Mouse (Mus musculus) heart, postnatal 10 days (tissue): Measurements from ENCODE around the gene Pacs2. TPM values are rescaled to one million over a fixed set of nuclear protein-coding genes. Genes with fewer than 3 reads are reported as not detected.
A peak's percentile ranks its signal among the peaks of the same experiment; 100 is the strongest.

Source experiments
- DNase-seq, 2 experiments: peaks; one replicate each; pipeline ENCODE4 v3.0.0; 2021
- intact Hi-C: fragments of 180-260 bp; cut with DNase I; formaldehyde crosslinking; loops from one replicate; pipeline ENCODE4 v1.15.1; 2025
- total RNA-seq, 2 experiments: library from RNA; stranded (reverse); gene quantifications; 2 replicates each; pipeline ENCODE4 v1.2.3; 2021

The Pacs2 gene
- total RNA-seq = 10 to 100 TPM; 29.3 to 30.4 TPM

DNA sequence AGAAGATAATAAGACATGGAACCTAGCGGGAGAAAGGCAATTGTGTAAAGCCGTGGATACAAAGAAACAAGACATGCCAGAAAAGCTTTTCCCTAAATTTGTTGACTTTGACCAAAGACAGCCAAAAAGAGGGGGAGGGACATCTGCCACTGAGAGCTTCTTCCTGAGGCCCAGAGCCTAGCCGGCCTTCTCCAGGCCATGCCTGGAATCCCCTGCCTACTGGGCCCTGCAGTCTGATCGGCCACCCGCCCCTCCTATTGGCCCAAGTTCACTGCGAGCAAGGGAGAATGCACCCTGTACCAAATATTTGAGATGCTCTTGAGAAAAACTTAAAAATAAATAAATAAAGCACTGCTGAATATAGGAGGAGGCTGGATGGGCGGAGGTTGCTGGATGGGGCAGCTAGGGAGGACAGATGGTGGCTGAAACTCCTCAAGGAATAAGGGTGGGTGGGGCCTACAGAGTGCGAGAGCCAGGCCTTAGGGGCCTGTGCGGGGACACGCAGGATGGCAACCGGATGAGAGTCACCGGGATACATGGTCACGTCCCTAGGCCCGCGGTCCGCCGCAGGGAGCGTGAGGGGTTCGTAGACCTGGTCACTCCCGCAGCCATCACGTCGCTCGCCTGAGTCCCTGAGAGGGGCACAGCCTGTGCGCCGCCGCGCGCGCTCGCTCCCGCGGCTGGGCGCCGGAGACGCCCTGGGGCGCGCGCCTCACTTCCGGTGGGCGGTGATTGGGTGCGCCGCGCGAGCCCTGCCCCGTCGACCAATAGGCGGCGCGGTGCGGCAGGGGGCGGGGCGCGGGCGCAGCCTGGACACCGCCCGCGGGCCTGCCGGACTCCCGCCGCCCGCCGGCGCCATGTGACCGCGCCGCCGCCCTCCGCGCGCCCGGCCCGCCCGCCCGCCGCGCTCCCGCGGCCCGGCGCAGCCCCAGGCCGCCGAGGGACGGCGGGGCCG lies at the start of gene Pacs2:
TSS of gene Pacs2 (plus strand) at position 905 of the 955 bp plus-strand sequence.
- DNase-seq = peak; percentile 95 to 96
- intact Hi-C loops = no loop called here

GRCm38 (mm10) chr12:112965783-112966182 lies 48.5 kb upstream of the Pacs2 start:
- intact Hi-C loops = no loop called here
- DNase-seq = no peak

DNA sequence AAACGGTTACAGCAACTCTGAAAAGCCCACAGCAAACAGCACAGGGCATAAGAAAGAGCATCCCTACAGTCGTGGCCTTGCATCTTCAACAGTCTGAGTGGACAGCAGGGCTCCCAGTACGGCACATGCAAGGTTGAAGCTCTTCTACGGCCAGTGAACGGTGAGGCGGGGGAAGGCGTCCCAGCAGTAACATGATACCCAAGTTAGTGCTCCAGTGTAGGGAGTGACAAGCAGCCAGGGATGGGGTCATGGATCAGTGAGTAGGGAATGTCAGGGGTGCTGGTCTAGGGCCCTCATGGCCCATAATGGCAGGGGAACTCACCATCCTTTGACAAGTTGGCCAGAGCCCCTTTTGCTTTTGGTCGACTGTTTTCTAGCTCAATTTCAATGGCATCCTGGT lies 45.4 kb upstream of the Pacs2 start:
- intact Hi-C loops = no loop called here
- no peak for DNase-seq

DNA sequence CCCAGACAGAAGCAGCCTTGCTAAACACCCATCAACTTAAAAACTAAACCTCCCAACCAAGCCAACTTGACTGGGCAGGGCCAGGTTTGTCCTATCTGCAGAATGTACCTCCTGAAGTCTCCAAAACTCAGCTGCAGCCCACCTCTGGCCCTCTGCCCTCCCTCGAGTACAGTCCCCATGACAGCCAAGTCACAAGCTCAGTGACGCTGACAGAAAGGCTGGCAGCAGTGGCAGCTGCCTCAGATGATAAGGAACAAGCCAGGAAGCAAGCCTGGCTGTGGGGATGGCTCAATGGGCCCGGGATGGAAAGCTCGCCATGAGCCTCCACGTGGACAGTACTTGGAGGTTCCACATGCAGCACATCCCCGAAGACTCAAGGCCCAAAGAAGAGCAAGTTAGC lies 44.7 kb upstream of the Pacs2 start:
- DNase-seq = peak; percentile 39 to 62
- intact Hi-C loops = no loop called here

DNA sequence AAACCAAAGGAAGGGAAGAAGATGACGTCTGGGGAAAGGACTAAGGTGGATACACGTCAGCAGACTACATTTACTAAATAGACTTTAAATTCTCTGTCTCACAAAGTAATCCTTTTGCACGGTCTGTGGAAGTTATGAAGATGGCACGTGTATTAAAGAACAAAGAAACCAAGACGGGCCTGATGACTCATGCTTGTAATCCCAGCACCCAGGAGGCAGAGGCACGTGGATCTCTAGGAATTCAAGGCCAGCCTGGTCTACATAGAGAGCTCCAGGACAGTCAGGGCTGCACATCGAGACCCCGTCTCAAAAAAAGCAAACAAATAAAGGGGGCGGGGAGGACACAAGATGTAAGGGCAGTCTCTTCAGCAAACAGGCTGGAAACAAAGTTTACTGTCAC lies 39.6 kb upstream of the Pacs2 start:
- intact Hi-C loops = no loop called here
- DNase-seq = no peak

DNA sequence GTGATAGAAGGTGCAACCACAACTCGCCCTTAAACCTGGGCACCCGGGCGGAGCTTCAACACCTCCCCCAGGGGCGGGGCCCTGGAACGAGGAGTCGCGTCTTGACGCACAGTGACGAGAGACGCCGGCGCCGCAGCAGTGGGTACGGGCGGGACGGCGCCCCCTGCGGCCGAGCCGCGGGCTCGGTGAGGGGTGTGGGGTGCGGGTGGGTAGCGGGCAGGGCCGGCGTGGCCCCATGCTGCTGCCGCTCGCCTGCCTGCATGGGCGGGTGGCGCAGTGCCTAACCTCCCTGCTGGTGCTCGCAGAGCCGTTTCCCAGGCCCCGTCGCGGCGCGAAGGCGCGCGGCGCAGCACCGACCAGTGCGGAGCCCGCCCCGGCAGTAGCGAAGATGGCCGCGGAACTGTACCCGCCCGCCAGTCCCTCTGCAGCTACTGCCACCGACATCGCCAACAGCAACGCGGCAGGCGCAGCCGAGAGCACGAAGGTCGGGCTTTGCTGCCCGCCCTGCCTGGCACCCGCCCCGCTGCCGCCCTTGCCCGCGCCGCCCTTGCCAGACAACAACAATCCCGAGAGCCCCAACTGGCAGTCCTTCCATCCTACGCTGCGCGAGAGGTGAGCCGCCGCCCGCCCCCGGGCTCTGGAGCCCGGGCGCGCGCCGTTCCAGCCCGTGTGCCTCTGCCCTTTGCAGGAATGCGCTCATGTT lies 37.8 kb upstream of the Pacs2 start, which contains the start of gene Btbd6:
TSS of gene Btbd6 (plus strand) at position 112 of the 703 bp plus-strand sequence.
- intact Hi-C loops = no loop called here

DNA sequence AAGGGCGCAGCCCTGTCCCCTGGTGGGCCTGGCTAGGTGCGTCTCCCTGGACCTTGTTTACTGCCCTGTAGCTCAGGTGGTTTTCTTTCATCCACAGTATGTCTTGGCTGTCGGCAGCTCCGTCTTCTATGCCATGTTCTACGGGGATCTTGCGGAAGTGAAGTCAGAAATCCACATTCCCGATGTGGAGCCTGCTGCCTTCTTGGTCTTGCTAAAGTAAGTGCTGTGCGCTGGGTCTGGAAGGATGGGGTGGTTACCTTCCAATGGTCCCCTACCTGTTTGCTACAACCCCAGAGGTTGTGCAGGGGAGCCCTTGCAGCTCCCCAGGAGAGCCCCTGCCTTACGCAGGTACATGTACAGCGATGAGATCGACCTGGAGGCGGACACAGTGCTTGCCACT lies 37.2 kb upstream of the Pacs2 start:
- DNase-seq = no peak
- intact Hi-C loops = no loop called here

More for the DNA sequence above, 37.8 kb upstream of the Pacs2 start, which contains the start of gene Btbd6:
- DNase-seq = peak; percentile 92 to 93

DNA sequence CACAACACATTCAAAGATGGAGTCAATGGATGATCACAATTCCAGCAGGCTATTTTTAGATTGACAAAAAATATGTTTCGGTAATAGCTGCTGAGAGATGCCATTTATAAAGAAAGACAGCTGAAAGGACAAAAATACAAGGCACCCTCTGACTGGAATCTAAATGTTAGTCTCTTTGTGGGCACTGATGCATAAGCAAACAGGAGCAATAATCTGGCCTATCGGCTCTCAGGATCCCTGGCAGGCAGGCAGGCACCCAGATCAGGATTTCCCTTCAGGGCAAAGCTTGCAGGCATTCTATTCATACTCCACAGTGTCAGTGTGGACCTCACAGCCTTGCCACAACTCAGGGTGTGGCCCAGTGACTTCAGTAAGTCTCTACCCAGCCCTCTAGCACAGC lies 32.3 kb upstream of the Pacs2 start:
- intact Hi-C loops = no loop called here

DNA sequence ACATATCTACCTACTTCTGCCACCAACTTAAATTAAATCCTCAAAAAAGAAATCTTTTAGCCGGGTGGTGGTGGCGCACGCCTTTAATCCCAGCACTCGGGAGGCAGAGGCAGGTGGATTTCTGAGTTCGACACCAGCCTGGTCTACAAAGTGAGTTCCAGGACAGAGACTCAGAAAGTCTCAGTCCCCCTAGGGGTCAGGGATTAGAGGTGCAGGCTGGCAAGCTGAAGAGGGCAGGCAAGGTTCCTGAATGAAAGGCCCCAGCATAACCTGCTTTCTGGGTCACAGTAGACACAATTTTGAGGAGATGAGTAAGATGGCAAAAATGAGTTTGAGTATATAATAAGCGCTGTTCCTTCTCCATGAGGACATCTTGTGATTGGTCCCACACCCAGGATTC lies 29.0 kb upstream of the Pacs2 start:
- no peak for DNase-seq
- intact Hi-C loops = no loop called here

More for the DNA sequence above, 32.3 kb upstream of the Pacs2 start:
- no peak for DNase-seq

DNA sequence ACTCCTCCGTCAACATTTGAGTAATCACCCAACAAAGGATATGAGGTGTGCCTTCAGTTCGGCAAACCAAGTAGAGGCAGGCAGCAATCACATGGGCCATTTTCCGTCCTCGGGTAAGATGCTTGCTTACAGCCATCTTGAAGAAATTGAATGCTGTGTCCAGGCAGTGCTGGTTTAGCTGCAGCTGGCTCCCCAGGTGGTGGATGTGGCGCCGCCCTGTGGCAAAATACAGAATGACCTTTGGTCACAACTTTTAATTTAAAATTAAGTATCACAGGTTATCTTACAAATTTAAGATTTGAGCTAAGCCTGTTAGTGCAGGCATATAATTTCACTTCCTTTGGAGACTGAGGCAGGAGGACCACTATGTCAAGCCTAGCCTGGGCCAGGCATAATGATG lies 26.4 kb upstream of the Pacs2 start:
- intact Hi-C loops = no loop called here
- DNase-seq = peak in 1 of 2 experiments; percentile 62

GRCm38 (mm10) chr12:112990706-112991405 lies 23.5 kb upstream of the Pacs2 start:
- DNase-seq = no peak
- intact Hi-C loops = no loop called here

- intact Hi-C loops = no loop called here
- DNase-seq = no peak
Observed at GRCm38 (mm10) chr12:112991444-112991843, 22.9 kb upstream of the Pacs2 start.

GRCm38 (mm10) chr12:112994153-112994552 lies 20.2 kb upstream of the Pacs2 start:
- intact Hi-C loops = no loop called here
- no peak for DNase-seq

DNA sequence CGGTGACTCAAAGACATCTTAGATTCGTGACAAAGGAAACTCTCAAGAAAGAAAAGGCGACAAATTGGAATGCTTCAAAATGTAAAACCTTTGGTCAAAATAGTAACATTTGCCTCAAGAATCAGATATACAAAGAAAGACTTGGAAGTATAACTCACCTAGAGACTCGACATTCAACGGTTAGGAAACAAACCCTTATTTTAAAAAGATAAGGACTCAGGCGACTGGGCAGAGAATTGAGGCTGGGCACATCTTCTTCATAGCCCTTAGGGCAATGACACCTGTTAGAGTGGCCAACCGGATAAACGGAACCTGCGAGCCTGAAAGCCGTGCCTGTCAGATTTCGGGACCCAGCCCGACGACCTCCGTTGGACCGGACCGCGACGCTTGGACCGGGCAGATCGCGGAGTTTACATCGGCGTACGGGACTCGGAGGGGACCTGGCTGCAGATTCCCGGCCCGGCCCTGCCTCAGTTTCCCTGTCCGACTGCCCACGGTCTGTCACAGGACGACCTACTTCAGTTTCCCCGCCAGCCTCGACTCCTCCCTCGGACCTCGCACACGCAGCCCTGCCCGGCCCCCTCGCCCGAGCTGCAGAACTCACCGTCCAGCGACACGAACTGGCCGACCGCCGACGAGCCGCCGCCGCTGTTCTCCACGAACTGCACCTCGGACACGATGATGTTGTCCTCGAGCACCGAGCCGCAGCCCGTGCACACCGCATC lies 14.6 kb upstream of the Pacs2 start:
- DNase-seq = no peak
- intact Hi-C loops = no loop called here

DNA sequence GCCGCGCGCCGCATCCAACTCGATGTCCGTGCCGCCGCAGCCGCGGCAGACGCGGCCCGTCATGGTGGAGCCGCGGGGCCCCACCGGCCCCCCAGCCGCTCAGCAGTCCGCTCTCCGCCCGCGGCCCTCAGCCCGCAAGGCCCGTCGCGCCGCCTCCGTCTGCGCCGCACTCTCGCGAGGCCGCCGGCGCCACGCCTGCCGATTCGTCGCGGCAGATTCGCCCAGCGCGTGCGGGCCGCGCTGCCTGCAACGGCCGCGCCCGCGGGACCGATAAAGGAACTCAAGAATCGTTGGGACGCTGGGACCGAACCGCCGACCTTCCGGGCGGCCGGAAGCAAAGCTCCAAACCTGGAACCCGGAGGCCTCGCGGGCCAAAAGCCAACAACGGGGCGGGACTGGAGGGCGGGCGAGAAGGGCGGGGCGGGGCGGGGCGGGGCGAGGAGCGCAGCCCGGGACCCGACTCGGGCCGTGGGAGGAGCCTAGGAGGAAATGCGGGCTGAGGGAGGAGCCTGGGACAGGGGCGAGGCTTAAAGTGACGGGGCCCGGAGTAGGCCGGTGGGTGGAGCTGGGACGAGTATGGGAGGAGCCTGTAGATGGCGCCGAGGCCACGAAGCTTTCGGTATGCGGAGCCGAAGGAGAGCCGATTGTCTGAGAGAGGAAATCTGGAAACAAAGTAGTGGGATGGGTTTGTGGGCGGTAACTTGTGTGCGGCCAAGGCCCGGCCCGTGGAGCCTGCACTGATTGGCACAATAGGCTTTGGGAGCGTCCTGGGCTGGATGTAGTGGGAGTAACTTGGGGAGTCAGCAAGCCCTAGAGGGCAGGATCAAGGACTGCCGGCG lies 13.8 kb upstream of the Pacs2 start, which contains the start of gene Brf1:
TSS of gene Brf1 (minus strand) at position 411 of the 839 bp plus-strand sequence.
- peak; percentile 98 for DNase-seq
- intact Hi-C loops = no loop called here

DNA sequence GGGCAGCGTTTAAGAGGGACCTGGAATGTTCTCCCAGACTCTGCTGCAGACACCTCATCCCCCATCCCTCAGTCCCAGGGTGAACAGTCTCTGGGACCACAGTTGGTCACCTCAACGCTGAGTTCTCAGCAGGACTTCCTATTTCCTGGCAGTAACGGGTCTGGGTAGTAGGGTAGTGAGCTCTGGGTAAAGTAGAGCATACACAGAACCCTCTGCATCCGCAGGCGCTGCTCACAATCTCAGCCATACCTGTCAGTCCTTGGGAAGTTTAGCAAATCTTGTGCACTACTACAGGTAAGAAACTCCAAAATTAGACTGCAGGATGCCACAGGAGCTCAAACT lies 13.2 kb upstream of the Pacs2 start:
- DNase-seq = no peak
- intact Hi-C loops = no loop called here

DNA sequence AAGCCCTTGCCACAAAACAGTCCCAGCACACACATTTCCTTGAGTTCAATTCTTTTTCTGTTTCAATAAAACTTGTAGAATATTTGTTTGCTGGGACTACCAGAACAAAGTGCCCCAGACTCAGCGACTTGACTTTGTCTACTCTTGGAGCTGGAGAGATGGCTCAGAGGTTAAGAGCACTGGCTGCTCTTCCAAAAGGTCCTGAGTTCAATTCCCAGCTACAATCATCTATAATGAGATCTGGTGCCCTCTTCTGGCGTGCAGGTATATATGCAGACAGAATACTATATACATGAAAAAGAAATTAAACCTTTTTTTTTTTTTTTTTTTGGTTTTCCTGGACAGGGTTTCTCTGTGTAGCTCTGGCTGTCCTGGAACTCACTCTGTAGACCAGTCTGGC lies 11.6 kb upstream of the Pacs2 start:
- no peak for DNase-seq

DNA sequence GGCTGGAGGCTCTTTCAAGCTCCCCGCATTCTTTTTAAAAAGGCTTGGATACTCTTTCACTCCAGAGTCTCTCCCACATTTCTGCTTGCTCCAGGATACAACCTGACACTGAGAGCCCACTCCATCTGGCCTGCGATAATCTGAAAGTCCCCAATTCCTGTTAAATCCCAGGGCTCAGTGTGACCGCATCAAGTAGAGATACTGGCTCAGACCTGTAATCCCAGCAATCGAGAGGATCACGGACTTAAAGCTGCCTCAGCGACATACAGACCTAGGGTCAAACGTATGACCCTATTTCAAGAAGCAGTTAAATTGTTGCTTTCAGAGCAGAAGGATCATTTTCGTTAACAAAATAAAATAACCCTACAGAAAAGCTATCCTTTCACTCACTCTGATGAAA lies 10.3 kb upstream of the Pacs2 start:
- intact Hi-C loops = loop anchor here (2.0 kb wide), 4 partner anchors 43 to 151 kb away; partner anchors contain the start of gene Tex22
- no peak for DNase-seq

More for the DNA sequence above, 11.6 kb upstream of the Pacs2 start:
- intact Hi-C loops = no loop called here

DNA sequence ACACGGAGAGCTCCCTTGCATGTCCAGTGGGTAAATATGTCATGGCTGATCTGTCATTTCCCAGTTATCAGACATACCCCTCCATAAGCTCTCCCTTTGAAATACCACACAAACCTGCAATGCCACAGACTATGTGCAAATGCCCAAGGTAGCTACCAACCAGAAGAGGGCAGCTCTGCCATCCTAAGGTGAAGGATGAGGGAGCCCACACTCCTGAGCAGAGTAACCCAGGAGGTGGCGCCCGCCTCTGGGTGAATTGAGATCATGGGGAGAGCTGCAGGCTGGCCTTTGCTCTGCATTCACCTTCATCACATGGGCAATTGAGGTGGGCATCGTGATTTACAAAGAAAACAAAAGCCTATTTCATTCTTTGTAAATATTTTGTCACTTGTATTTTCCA lies 9.3 kb upstream of the Pacs2 start:
- DNase-seq = peak; percentile 77 to 80
- intact Hi-C loops = loop anchor here (2.0 kb wide), 4 partner anchors 42 to 150 kb away; partner anchors contain the start of gene Tex22
